Mouse (Mus musculus) lung, adult 2 months (tissue): ENCODE data around the gene C130026I21Rik.
"Not testable (repeated sequence)": the region's sequence is repeated elsewhere in the genome, so short reads cannot be mapped to it uniquely, and the experiment has no call there.

ENCODE experiments used
- CTCF ChIP-seq: fragments of 200-500 bp; IDR thresholded peaks from 2 replicates; pipeline ENCODE4 v1.5.1; 2011; ENCODE audit warnings: mild to moderate bottlenecking, low read length, control low read depth; ENCODE audit not compliant: insufficient read depth
- POLR2A ChIP-seq: fragments of 200-500 bp; IDR thresholded peaks from 2 replicates; pipeline ENCODE4 v1.6.1; 2011; ENCODE audit warnings: low read depth, mild to moderate bottlenecking, control low read depth, low read length, borderline replicate concordance; ENCODE audit errors: extremely low read depth

- not testable (repeated sequence) for TF ChIP-seq POLR2A, CTCF
Measured at GRCm38 (mm10) chr1:85112266-85112665, 158.1 kb downstream of the C130026I21Rik start.
